Mouse (Mus musculus) MEL (cell line): ENCODE data around the gene Ephb2.

Experiments used
- BHLHE40 ChIP-seq: IDR thresholded peaks from 2 replicates; pipeline ENCODE4 v1.6.1; 2012; ENCODE audit warnings: low read depth, mild to moderate bottlenecking, inconsistent platforms, low read length, improper control_type of control experiment, borderline replicate concordance
- CTCF ChIP-seq, 3 experiments: IDR thresholded peaks in 2 of 3; conservative IDR thresholded peaks in 1 of 3; 2 replicates each; pipeline ENCODE4 v1.5.1; 2011 to 2012; ENCODE audit warnings: low read length in 3 of 3, low read depth in 2 of 3, mild to moderate bottlenecking in 2 of 3, improper control_type of control experiment in 1 of 3, inconsistent platforms in 1 of 3, mixed read lengths in 1 of 3, moderate library complexity in 1 of 3; ENCODE audit not compliant: control insufficient read depth in 1 of 3, insufficient read depth in 1 of 3, poor library complexity in 1 of 3, severe bottlenecking in 1 of 3
- EP300 ChIP-seq, 2 experiments: IDR thresholded peaks; 2 replicates each; pipeline ENCODE4 v1.6.1; 2011; ENCODE audit warnings: improper control_type of control experiment in 2 of 2, low read length in 2 of 2, low read depth in 1 of 2, mild to moderate bottlenecking in 1 of 2
- ETS1 ChIP-seq: IDR thresholded peaks from 2 replicates; pipeline ENCODE4 v1.6.1; 2012; ENCODE audit warnings: low read depth, mild to moderate bottlenecking, inconsistent platforms, low read length, improper control_type of control experiment, moderate library complexity
- SMC3 ChIP-seq: IDR thresholded peaks from 2 replicates; pipeline ENCODE4 v1.6.1; 2011; ENCODE audit warnings: low read depth, low read length, improper control_type of control experiment
- UBTF ChIP-seq: IDR thresholded peaks from 2 replicates; pipeline ENCODE4 v1.6.1; 2012; ENCODE audit warnings: low read depth, mild to moderate bottlenecking, inconsistent platforms, low read length, improper control_type of control experiment, moderate library complexity, borderline replicate concordance; ENCODE audit not compliant: insufficient read depth
- ZKSCAN1 ChIP-seq: IDR thresholded peaks from 2 replicates; pipeline ENCODE4 v1.6.1; 2012; ENCODE audit warnings: low read depth, mild to moderate bottlenecking, inconsistent platforms, low read length, improper control_type of control experiment, moderate library complexity

DNA sequence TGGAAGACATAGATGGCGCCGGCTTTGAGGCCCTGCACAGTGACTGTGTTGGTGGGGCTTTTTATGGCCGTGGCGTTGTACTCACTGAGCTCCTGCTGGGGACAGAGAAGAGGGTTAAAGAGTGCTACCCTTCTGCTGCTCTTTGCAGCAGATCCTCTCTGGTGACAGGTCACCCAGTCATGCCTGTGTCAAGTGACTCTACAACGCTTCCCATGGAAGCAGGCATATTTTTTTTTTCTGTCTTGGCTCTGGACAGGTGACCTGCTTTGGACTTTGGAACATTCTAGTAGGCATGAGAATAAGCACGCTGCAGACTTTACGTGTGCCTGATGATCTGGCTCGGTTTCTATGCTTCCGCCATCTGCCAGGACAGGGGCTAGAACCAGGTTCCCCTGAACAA, 160.3 kb downstream of the Ephb2 start:
- TF ChIP-seq CTCF (IDR thresholded peaks at IDR 0.05 in 2 of 3, conservative IDR thresholded peaks at IDR 0.05 in 1 of 3; ENCODE audit: control insufficient read depth in 1 of 3, insufficient read depth in 1 of 3, low read depth in 2 of 3, low read length in 3 of 3, poor library complexity in 1 of 3, severe bottlenecking in 1 of 3) (no peak), BHLHE40 (no peak), SMC3 (no peak), UBTF (no peak), ETS1 (no peak), EP300 (IDR thresholded peaks at IDR 0.05; ENCODE audit: low read depth in 1 of 2, low read length in 2 of 2) (no peak), ZKSCAN1 (no peak)
